Mouse (Mus musculus) layer of hippocampus, adult 6 months (tissue): ENCODE measurements around the gene Copz2. TPM values are rescaled to one million over a fixed set of nuclear protein-coding genes. Genes with fewer than 3 reads are reported as not detected.

Source experiments
- long read RNA-seq, 2 experiments: library from polyadenylated mRNA; unstranded; transcript quantifications; one replicate each; pipeline ENCODE4 v2.0.0; 2019 to 2020
- microRNA-seq: library from miRNA; unstranded; fragments of <30 nt; microRNA quantifications from one replicate; pipeline ENCODE4 v1.2.0, GENCODE M21; 2020
- polyA plus RNA-seq: library from polyadenylated mRNA; unstranded; fragments of <200 nt; fragmentation: Nextera tagmentation; gene quantifications from 2 replicates; pipeline ENCODE4 v1.2.3, GENCODE M21; 2021

Gene Copz2
- 22.8 and 27.5 TPM in 2 replicates for polyA plus RNA-seq
- long read RNA-seq, experiment 1, transcript Copz2-201 (9 exons, 930 nt), result major isoform, 22 of 24 reads
- long read RNA-seq, experiment 1, partial matches to known transcripts, result 1 of 24 reads
- long read RNA-seq, experiment 1, other reads (novel, unspliced or antisense), result 1 of 24 reads
- long read RNA-seq, experiment 2, transcript Copz2-201 (9 exons, 930 nt), result major isoform, 8 of 10 reads
- long read RNA-seq, experiment 2, partial matches to known transcripts, result 0 of 10 reads
- long read RNA-seq, experiment 2, other reads (novel, unspliced or antisense), result 1 of 10 reads

GRCm38 (mm10) chr11:96849681-96850467, at the start of gene Copz2:
Copz2 (plus strand) TSS chr11:96849870.

GRCm38 (mm10) chr11:96829813-96830538, 19.7 kb upstream of the Copz2 start, which contains the start of gene Nfe2l1:
Nfe2l1 (minus strand) TSS chr11:96829968.

Small RNA genes lying within 50 kb of the gene (microRNA-seq; reads per million reads assigned to microRNA genes)
- gene Mir152, result 38.2 reads per million, percentile 48 among the genes with 10 or more reads in this experiment

Other genes with a start within 250 kb of the Copz2 start
- gene Snx11, start 72.3 kb upstream of the Copz2 start, polyA plus RNA-seq, result 14.0 and 14.9 TPM in 2 replicates
- 34.5 and 35.6 TPM in 2 replicates for gene Cbx1, start 60.7 kb upstream of the Copz2 start, polyA plus RNA-seq
- 41.6 and 48.6 TPM in 2 replicates for gene Nfe2l1, start 19.9 kb upstream of the Copz2 start, polyA plus RNA-seq
- 43.7 and 49.2 TPM in 2 replicates for gene Cdk5rap3, start 66.6 kb downstream of the Copz2 start, polyA plus RNA-seq
- gene Prr15l, start 78.2 kb downstream of the Copz2 start, polyA plus RNA-seq, result not detected in 2 replicates
- gene Pnpo, start 94.1 kb downstream of the Copz2 start, polyA plus RNA-seq, result 27.1 and 30.9 TPM in 2 replicates
- 4.6 and 4.7 TPM in 2 replicates for gene Sp2, start 133.1 kb downstream of the Copz2 start, polyA plus RNA-seq
- gene Sp6, start 163.5 kb downstream of the Copz2 start, polyA plus RNA-seq, result 0.05 TPM in 2 replicates
- 9.1 and 9.2 TPM in 2 replicates for gene Scrn2, start 180.1 kb downstream of the Copz2 start, polyA plus RNA-seq
- gene Lrrc46, start 191.5 kb downstream of the Copz2 start, polyA plus RNA-seq, result 1.2 and 1.3 TPM in 2 replicates
- gene Mrpl10, start 191.7 kb downstream of the Copz2 start, polyA plus RNA-seq, result 78.5 and 85.7 TPM in 2 replicates
- 6.1 and 6.3 TPM in 2 replicates for gene Osbpl7, start 200.8 kb downstream of the Copz2 start, polyA plus RNA-seq